ENCODE assay signal across 14 mouse cellular contexts in genomic region chr5:4526042-4526815, GRCm38 (mm10).
DNase-seq lines count a peak whose midpoint lies in the region; ATAC-seq lines count a peak whose summit lies in the region.
"Had no signal": no experiment of that assay in that cellular context is flagged by ENCODE, and none has a peak within 500 bp of the region (broad histone marks: within the 10 kb centered on the region; RNA-seq: fewer than 3 reads in every experiment).

No protein-coding gene starts in this region.

- no peak for ATAC-seq in monocyte, adult 5-6 weeks (replicated peaks; ENCODE audit: insufficient number of reproducible peaks, low FRiP score, low TSS enrichment, poor library complexity, severe bottlenecking)
- no peak for ATAC-seq in inflammation-experienced regulatory T-cells, adult 6 months
- ATAC-seq: intestine, postnatal 0 days; midbrain, embryonic 16.5 days had no signal

- peak; percentile 58 for DNase-seq in heart, adult 11 months
- DNase-seq in heart, postnatal 4 days, result no peak
- peak; percentile 76 for DNase-seq in cerebellum, adult 11-12 months
- peak; percentile 81 for DNase-seq in cerebellum, adult 9-11 months
- peak; percentile 32 for DNase-seq in mesoderm, embryonic 11.5 days (ENCODE audit: low read depth, low spot score)
- DNase-seq: gastrocnemius, postnatal 25 days; heart, postnatal 10 days; kidney, postnatal 4 days; right cerebral cortex, postnatal 25 days; thymus, postnatal 25 days had no signal
